Mouse (Mus musculus) midbrain, embryonic 11.5 days (tissue): ENCODE results near the gene Son. TPM values are rescaled to one million over a fixed set of nuclear protein-coding genes. Genes with fewer than 3 reads are reported as not detected.

Source experiments
- ATAC-seq: fragments of 200-750 bp; cut with Nextera tagmentation; 2 replicates; pipeline ENCODE4 v1.8.0; 2017; ENCODE audit warnings: moderate TSS enrichment, moderate library complexity; ENCODE audit not compliant: low FRiP score
- DNase-seq: peaks from one replicate; pipeline ENCODE4 v3.0.0; 2015; ENCODE audit warnings: low spot score; ENCODE audit errors: missing footprints
- H3K27ac ChIP-seq: fragments of 300-500 bp; sonication (generic); 2 replicates; pipeline ENCODE4 v1.5.1; 2014; ENCODE audit warnings: low read depth, low read length
- H3K27me3 ChIP-seq: fragments of 300-500 bp; sonication (generic); 2 replicates; pipeline ENCODE4 v1.6.1; 2014; ENCODE audit warnings: mild to moderate bottlenecking, low read length, moderate library complexity, mixed read lengths; ENCODE audit not compliant: control insufficient read depth, insufficient read depth
- H3K36me3 ChIP-seq: fragments of 300-500 bp; sonication (generic); 2 replicates; pipeline ENCODE4 v1.6.1; 2014; ENCODE audit warnings: mild to moderate bottlenecking, low read length, moderate library complexity, mixed read lengths; ENCODE audit not compliant: control insufficient read depth, insufficient read depth
- H3K4me1 ChIP-seq: fragments of 300-500 bp; sonication (generic); 2 replicates; pipeline ENCODE4 v1.6.1; 2014; ENCODE audit warnings: low read length; ENCODE audit not compliant: control insufficient read depth, insufficient read depth
- H3K4me2 ChIP-seq: fragments of 300-500 bp; sonication (generic); 2 replicates; pipeline ENCODE4 v1.6.1; 2014; ENCODE audit warnings: mild to moderate bottlenecking, moderate library complexity
- H3K4me3 ChIP-seq: fragments of 300-500 bp; sonication (generic); 2 replicates; pipeline ENCODE4 v1.5.1; 2014; ENCODE audit warnings: low read depth, low read length
- H3K9ac ChIP-seq: fragments of 300-500 bp; sonication (generic); 2 replicates; pipeline ENCODE4 v1.6.1; 2014; ENCODE audit warnings: low read length
- H3K9me3 ChIP-seq: fragments of 300-500 bp; sonication (generic); 2 replicates; pipeline ENCODE4 v1.6.1; 2016; ENCODE audit warnings: low read length; ENCODE audit not compliant: control insufficient read depth
- whole genome bisulfite sequencing: fragments of 180-500 bp; shearing (Covaris S2); extraction: QIAGEN DNeasy Blood & Tissue Kit; methylation state at CpG from one replicate; pipeline ENCODE4 v1.1.7; 2014; 5-methylcytosine and 5-hydroxymethylcytosine counted together
- polyA plus RNA-seq: library from polyadenylated mRNA; unstranded; fragments of >200 nt; fragmentation: Nextera tagmentation; extraction: Ambion mirVana; gene quantifications from 2 replicates; pipeline ENCODE4 v1.2.1, GENCODE M21; 2014

The Son gene
- 144 and 148 TPM in 2 replicates for polyA plus RNA-seq

DNA sequence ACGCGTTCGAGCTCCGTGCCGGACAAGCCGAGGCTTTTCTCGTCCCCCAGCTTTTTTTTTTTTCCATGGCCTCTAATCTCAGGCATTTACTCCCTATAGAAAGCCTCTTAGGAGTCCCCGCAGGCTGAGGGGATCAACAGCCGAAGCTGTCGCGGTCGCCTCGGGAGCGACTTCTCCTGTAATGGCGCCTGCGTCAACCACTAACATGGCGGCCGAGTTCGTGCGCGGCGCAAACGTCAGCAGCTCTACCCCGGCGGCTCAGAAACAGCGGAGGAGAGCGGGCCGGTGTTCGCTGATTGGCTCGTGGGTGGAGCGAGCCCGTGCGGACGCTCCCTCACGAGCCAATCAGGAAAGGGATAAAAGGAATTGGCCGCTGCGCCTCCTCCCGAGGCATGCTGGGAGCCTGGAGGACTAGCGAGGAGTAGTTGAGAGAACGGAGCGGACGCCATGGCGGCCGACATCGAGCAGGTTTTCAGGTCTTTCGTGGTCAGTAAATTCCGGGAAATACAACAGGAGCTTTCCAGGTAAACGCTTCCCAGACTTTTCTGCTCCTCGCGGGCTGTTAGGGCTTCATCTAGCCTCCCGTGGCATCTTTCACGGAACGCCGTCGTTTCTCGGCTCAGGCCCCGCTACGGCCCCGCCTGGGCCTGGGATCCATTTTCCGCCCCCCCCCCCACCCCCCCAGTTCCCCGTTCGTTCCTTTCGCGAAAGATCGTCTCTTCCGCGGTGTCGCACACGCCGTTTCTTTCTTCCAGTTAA lies at the start of gene Son:
Gene Son (plus strand): TSS at position 46 of the 759 bp plus-strand sequence.
- peak within 1 kb of the TSS; percentile 97 for H3K4me2 ChIP-seq
- WGBS, result under 1% methylated on average over 70 of the region's 70 CpGs
- H3K36me3 ChIP-seq, result peaks cover 7% of the 10 kb centered on the region
- H3K27ac ChIP-seq, result peak within 1 kb of the TSS; percentile 94
- ATAC-seq, result peak; percentile 95
- H3K27me3 ChIP-seq, result no peaks in the 10 kb centered on the region
- peak within 1 kb of the TSS; percentile 89 for H3K9ac ChIP-seq
- no peaks in the 10 kb centered on the region for H3K9me3 ChIP-seq
- peak within 1 kb of the TSS; percentile 69 for H3K4me3 ChIP-seq
- peaks cover 5% of the 10 kb centered on the region; the same call in 1 of the 2 replicates for H3K4me1 ChIP-seq
- DNase-seq, result peak; percentile 99

DNA sequence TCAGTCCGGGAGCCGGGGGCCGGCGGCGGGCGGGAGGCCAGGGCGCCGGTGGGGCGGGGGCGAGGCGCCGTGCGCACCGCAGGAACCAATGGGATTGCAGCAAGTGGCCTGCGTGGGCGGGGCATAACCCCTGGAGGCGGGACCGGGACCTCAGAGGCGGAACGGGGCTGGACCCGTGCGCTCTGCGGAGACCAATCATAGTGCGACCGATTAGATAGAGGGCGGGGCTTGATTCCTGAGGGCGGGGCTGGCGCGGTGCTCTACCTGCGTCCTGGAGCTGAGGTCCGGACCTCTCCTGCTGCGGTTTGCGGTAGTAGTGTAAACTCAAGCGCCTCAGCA lies 49.7 kb upstream of the Son start, which contains the start of gene Tmem50b:
Gene Tmem50b (minus strand): TSS at position 129 of the 339 bp plus-strand sequence.
- Histone ChIP-seq H3K9me3 (no peaks in the 10 kb centered on the region), H3K27me3 (peaks cover 7% of the 10 kb centered on the region), H3K36me3 (no peaks in the 10 kb centered on the region), H3K4me2 (peak within 1 kb of the TSS; percentile 85), H3K4me1 (peaks cover 6% of the 10 kb centered on the region), H3K27ac (peak within 1 kb of the TSS; percentile 35; the same call in 1 of the 2 replicates), H3K9ac (peak within 1 kb of the TSS; percentile 71), H3K4me3 (peak within 1 kb of the TSS; percentile 80)
- peak; percentile 100 for DNase-seq
- ATAC-seq, result peak; percentile 100
- WGBS, result under 1% methylated on average over 34 of the region's 34 CpGs

DNA sequence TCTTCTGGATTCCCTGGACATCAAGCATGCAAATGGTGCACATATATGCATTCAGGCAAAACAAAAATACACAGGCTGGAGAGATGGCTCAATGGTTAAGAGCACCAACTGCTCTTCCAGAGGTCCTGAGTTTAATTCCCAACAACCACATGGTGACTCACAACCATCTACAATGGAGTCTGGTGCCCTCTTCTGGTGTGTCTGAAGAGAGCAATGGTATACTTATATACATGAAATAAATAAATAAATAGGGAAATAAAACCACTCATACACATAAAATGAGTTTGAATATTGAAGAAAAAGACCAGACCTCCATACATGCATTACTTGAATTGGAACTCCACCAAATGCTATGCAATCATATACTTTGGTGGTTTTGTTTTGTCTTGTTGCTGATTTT lies 48.1 kb upstream of the Son start:
- ATAC-seq, result no peak

DNA sequence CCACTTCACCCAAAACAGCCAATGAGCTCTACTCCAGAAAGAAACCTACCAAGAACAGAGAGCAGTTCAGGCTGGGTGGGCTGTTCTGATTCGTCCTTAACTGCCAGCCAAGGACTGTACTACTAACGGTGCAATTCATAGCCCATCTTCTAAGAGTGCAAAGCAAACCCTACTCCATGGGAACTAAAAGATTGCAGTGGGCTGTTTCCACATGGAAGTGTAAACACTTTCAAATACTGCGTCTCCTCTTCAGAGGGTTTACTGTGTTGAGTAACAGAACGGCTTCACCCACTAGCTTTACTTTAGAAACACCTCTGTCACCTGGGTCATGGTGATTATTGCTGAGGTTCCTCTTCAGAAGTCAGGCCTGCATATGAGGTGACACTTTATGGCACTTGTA lies 46.2 kb upstream of the Son start:
- Histone ChIP-seq H3K9ac (no peak overlapping the region), H3K9me3 (no peaks in the 10 kb centered on the region), H3K4me1 (peaks cover 6% of the 10 kb centered on the region), H3K36me3 (no peaks in the 10 kb centered on the region), H3K27ac (no peak overlapping the region), H3K27me3 (peaks cover 7% of the 10 kb centered on the region), H3K4me3 (no peak overlapping the region), H3K4me2 (no peak overlapping the region)
- ATAC-seq (no peak), DNase-seq (no peak)
- 88% methylated on average over 4 of the region's 4 CpGs for WGBS

More for the DNA sequence above, 48.1 kb upstream of the Son start:
- peaks cover 7% of the 10 kb centered on the region for H3K27me3 ChIP-seq
- DNase-seq, result no peak
- H3K4me3 ChIP-seq, result no peak overlapping the region
- no peak overlapping the region for H3K9ac ChIP-seq
- H3K4me2 ChIP-seq, result no peak overlapping the region
- H3K9me3 ChIP-seq, result no peaks in the 10 kb centered on the region
- peaks cover 6% of the 10 kb centered on the region for H3K4me1 ChIP-seq
- no peak overlapping the region for H3K27ac ChIP-seq
- no peaks in the 10 kb centered on the region for H3K36me3 ChIP-seq

DNA sequence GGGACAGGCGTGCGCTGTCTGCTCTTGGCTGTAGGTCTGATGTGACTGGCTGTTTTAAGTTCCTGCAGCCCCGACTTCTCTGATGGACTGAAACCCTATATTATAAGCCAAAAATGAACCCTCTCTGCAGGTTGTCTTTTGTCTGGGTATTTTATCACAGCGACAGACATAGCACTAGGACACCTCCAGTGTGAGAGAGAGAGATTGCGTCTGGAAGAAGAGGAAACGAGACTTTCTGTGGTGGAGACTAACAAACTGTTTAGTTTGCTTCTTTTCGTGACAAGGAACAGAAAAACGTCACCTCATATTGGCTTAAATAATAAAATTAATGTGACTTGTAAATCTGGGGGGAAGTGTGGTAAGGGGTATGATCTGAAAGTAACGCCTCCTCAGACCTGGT lies 45.6 kb upstream of the Son start:
- Histone ChIP-seq H3K4me3 (no peak overlapping the region), H3K4me1 (peaks cover 2% of the 10 kb centered on the region)
- 83% methylated on average over 9 of the region's 9 CpGs for WGBS

DNA sequence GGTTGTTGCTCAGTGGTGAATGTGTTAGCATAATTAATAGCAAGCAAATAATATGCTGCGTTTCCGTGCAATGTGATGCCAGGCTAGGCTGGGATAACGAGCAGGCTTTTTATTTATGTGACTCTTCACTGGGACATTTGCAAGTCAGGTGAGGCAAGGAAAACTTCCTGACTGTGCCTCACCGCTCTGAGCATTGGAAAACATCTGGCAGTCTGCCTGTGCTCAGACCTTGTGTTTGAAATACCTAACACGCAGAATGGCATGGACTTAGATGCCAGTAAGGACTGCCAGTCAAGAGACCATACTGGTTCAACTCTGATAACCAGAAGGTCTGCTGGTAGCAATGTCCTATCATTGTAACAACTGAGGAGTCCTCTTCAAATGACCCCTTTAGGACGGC lies 42.1 kb upstream of the Son start:
- no peak for DNase-seq
- ATAC-seq, result no peak
- Histone ChIP-seq H3K9me3 (no peaks in the 10 kb centered on the region), H3K27me3 (no peaks in the 10 kb centered on the region), H3K9ac (no peak overlapping the region), H3K36me3 (no peaks in the 10 kb centered on the region), H3K4me1 (no peaks in the 10 kb centered on the region), H3K4me2 (no peak overlapping the region), H3K4me3 (no peak overlapping the region), H3K27ac (no peak overlapping the region)
- 89% methylated on average over 6 of the region's 6 CpGs for WGBS

More for the DNA sequence above, 45.6 kb upstream of the Son start:
- H3K9ac ChIP-seq, result no peak overlapping the region
- no peaks in the 10 kb centered on the region for H3K36me3 ChIP-seq
- ATAC-seq (no peak), DNase-seq (no peak)
- H3K9me3 ChIP-seq, result no peaks in the 10 kb centered on the region
- peaks cover 7% of the 10 kb centered on the region for H3K27me3 ChIP-seq
- H3K4me2 ChIP-seq, result no peak overlapping the region
- H3K27ac ChIP-seq, result no peak overlapping the region

DNA sequence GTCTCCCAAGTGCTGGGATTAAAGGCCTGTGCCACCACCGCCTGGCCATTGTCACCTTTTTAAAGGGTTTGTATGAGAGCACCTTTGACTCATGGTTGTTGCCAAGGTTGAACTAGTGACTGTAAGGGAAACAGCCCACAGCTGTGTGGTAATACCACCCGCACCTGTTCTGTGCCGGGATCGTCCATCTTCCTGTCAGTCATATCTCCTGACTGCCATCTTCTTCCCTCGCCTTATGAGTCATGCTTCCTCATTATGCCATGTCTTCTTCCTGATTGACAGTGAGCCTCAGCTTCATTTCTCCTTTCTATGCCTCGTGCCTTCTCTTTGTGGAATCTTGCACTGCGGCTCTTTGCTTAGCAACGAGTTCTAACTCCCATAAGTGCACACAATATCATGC lies 40.3 kb upstream of the Son start:
- no peak overlapping the region for H3K9ac ChIP-seq
- no peak overlapping the region for H3K27ac ChIP-seq
- 93% methylated on average over 8 of the region's 8 CpGs for WGBS

DNA sequence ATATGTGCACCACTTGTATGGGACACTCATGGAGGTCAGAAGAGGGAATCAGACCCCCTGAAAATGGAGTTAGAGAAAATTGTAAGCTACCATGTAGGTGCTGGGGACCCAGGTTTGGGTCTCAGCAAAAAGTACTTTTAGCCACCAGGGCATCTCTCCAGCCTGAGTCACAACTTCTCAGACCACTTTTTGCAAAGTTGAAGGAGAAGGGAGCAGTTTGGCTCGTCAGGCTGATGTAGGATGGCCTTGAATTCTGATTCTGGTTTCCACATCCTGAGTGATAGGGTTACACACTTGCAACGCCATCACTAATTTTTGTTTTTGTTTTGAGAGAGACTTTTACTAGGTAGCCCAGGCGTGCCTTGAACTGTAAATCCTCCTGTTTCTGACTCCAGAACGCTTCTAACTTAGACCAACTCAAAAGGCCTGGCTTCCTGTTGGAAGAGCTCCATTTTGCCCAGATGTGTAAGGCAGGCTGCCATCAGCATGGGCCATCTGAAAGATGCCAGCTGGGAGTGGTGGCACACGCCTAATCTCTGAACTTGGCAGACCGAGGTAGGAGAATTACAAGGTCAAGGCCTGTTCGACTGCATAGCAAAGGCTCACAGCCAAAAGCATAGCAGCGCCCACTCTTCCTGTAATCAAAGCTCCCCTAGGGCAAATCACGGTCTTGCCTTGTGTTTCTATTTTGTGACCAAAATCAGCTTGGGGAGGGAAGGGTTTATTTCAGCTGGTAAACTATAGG lies 37.6 kb upstream of the Son start:
- ATAC-seq (no peak), DNase-seq (no peak)
- Histone ChIP-seq H3K36me3 (no peaks in the 10 kb centered on the region), H3K27me3 (no peaks in the 10 kb centered on the region), H3K9me3 (no peaks in the 10 kb centered on the region), H3K4me3 (no peak overlapping the region), H3K4me2 (no peak overlapping the region), H3K9ac (no peak overlapping the region), H3K4me1 (no peaks in the 10 kb centered on the region), H3K27ac (no peak overlapping the region)
- 86% methylated on average over 9 of the region's 9 CpGs for WGBS

More for the DNA sequence above, 40.3 kb upstream of the Son start:
- Histone ChIP-seq H3K4me1 (no peaks in the 10 kb centered on the region), H3K9me3 (no peaks in the 10 kb centered on the region), H3K4me3 (no peak overlapping the region), H3K27me3 (no peaks in the 10 kb centered on the region), H3K36me3 (no peaks in the 10 kb centered on the region), H3K4me2 (no peak overlapping the region)
- ATAC-seq (no peak), DNase-seq (no peak)

DNA sequence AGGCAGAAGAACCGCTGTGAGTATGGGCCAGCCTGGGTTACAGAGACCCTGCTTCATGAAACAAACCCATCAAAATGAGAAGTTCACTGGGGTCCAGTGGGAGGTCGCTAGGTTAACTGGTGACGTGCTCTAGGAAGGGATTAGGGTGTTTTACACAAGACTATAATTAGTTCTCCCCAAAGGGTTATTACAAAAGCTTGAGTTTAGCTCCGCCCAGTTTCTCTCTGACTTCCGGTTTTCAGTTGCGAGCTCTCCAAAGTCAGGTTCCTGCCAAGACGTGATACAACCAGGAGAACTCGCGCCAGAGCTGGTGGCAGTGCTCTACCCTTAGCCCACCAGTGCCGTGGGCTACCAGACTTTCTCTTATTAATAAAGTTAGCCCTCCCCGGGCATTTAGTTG lies 36.1 kb upstream of the Son start:
- DNase-seq, result no peak
- no peaks in the 10 kb centered on the region for H3K27me3 ChIP-seq

More for the DNA sequence above, 36.1 kb upstream of the Son start:
- H3K36me3 ChIP-seq, result no peaks in the 10 kb centered on the region
- no peak for ATAC-seq
- H3K4me2 ChIP-seq, result no peak overlapping the region
- no peak overlapping the region for H3K27ac ChIP-seq
- H3K9me3 ChIP-seq, result no peaks in the 10 kb centered on the region
- WGBS, result 71% methylated on average over 11 of the region's 11 CpGs
- no peak overlapping the region for H3K9ac ChIP-seq
- H3K4me1 ChIP-seq, result no peaks in the 10 kb centered on the region
- H3K4me3 ChIP-seq, result no peak overlapping the region
